Mouse (Mus musculus) heart, embryonic 14.5 days (tissue): ENCODE results near the gene Elfn2. TPM values are rescaled to one million over a fixed set of nuclear protein-coding genes. Genes with fewer than 3 reads are reported as not detected.

Source experiments
- ATAC-seq: fragments of 200-750 bp; cut with Nextera tagmentation; 2 replicates; pipeline ENCODE4 v1.8.0; 2017; ENCODE audit warnings: low read depth, moderate TSS enrichment; ENCODE audit not compliant: insufficient number of reproducible peaks, insufficient read depth, low FRiP score
- H3K27ac ChIP-seq, 2 experiments: fragments of 200-500 bp in 1 of 2; fragments of 300-500 bp in 1 of 2; sonication (generic) in 1 of 2; replicated peaks in 1 of 2; 2 replicates each; pipeline ENCODE4 v1.5.1; 2012 to 2014; ENCODE audit warnings: low read depth in 2 of 2, low read length in 2 of 2, control low read depth in 1 of 2, mild to moderate bottlenecking in 1 of 2, mixed read lengths in 1 of 2; ENCODE audit not compliant: control insufficient read depth in 1 of 2, insufficient read depth in 1 of 2
- H3K27me3 ChIP-seq: fragments of 300-500 bp; sonication (generic); 2 replicates; pipeline ENCODE4 v1.6.1; 2014; ENCODE audit warnings: mild to moderate bottlenecking, low read length, control low read depth; ENCODE audit not compliant: control insufficient read depth, insufficient read depth
- H3K36me3 ChIP-seq: fragments of 300-500 bp; sonication (generic); 2 replicates; pipeline ENCODE4 v1.6.1; 2014; ENCODE audit warnings: mild to moderate bottlenecking, control low read depth, low read length, mixed read lengths; ENCODE audit not compliant: control insufficient read depth, insufficient read depth
- H3K4me1 ChIP-seq, 2 experiments: fragments of 200-500 bp in 1 of 2; fragments of 300-500 bp in 1 of 2; sonication (generic) in 1 of 2; 2 replicates each; pipeline ENCODE4 v1.6.1; 2012 to 2014; ENCODE audit warnings: low read length in 2 of 2, control low read depth in 1 of 2, mixed read lengths in 1 of 2; ENCODE audit not compliant: control insufficient read depth in 2 of 2, insufficient read depth in 2 of 2
- H3K4me2 ChIP-seq: fragments of 300-500 bp; sonication (generic); 2 replicates; pipeline ENCODE4 v1.6.1; 2014; ENCODE audit warnings: mild to moderate bottlenecking, low read length
- H3K4me3 ChIP-seq, 2 experiments: fragments of 200-500 bp in 1 of 2; fragments of 300-500 bp in 1 of 2; sonication (generic) in 1 of 2; 2 replicates each; pipeline ENCODE4 v1.5.1; 2012 to 2014; ENCODE audit warnings: low read length in 2 of 2, mild to moderate bottlenecking in 2 of 2, control low read depth in 1 of 2, low read depth in 1 of 2, moderate library complexity in 1 of 2; ENCODE audit not compliant: control insufficient read depth in 1 of 2, insufficient read depth in 1 of 2
- H3K9ac ChIP-seq: fragments of 300-500 bp; sonication (generic); 2 replicates; pipeline ENCODE4 v1.6.1; 2014; ENCODE audit warnings: mild to moderate bottlenecking, low read length
- H3K9me3 ChIP-seq: fragments of 300-500 bp; sonication (generic); 2 replicates; pipeline ENCODE4 v1.6.1; 2016; ENCODE audit warnings: low read length, control low read depth; ENCODE audit not compliant: control insufficient read depth
- WGBS: fragments of 180-500 bp; shearing (Covaris S2); extraction: QIAGEN DNeasy Blood & Tissue Kit; methylation state at CpG from one replicate; pipeline ENCODE4 v1.1.7; 2014; 5-methylcytosine and 5-hydroxymethylcytosine counted together
- polyA plus RNA-seq: library from polyadenylated mRNA; unstranded; fragments of >200 nt; fragmentation: Nextera tagmentation; extraction: Ambion mirVana; gene quantifications from 2 replicates; pipeline ENCODE4 v1.2.1, GENCODE M21; 2014

Gene Elfn2
- polyA plus RNA-seq, 1 experiment from 2014 or later: not detected

DNA sequence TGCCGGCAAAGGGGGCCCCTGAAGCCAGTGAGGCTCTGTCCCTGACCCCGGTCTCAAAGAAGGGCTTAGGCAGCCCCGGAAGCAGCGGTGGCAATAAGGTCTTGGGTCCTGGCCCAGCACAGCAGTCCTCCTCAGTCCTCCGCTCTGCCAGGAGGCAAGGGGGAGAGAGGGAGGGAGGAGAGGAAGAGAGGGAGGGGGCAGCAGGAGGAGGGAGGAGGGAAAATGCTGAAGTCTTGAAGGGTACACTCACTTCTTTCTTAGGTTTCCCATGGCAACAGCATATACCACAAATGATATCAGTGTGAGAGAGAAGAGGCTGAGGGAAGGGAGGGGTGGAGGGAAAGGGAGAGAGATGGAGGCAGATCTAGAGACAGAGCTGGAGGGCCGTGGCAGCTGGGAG is 7.9 kb downstream of the Elfn2 start:
- H3K4me1 ChIP-seq: peaks cover 0 to 3% of the 10 kb centered on the region in 2 experiments; a peak in 1 of 4 replicates
- peaks cover 68% of the 10 kb centered on the region for H3K27me3 ChIP-seq
- H3K9ac ChIP-seq: no peak overlapping the region
- no peaks in the 10 kb centered on the region for H3K9me3 ChIP-seq
- no peak overlapping the region for H3K27ac ChIP-seq
- no peaks in the 10 kb centered on the region for H3K36me3 ChIP-seq
- no peak overlapping the region for H3K4me3 ChIP-seq
- WGBS: 51% methylated on average over 6 of the region's 6 CpGs
- ATAC-seq: no peak
- H3K4me2 ChIP-seq: no peak overlapping the region

GRCm38 (mm10) chr15:78709767-78710166 is 8.8 kb downstream of the Elfn2 start:
- Histone ChIP-seq H3K9me3 (no peaks in the 10 kb centered on the region), H3K4me3 (no peak overlapping the region), H3K4me1 (peaks cover 0 to 3% of the 10 kb centered on the region in 2 experiments; a peak in 1 of 4 replicates), H3K27me3 (peaks cover 60% of the 10 kb centered on the region), H3K27ac (no peak overlapping the region), H3K9ac (no peak overlapping the region), H3K36me3 (no peaks in the 10 kb centered on the region), H3K4me2 (no peak overlapping the region)
- ATAC-seq: no peak
- WGBS: 11% methylated on average over 7 of the region's 7 CpGs

- H3K36me3 ChIP-seq: no peaks in the 10 kb centered on the region
- H3K27me3 ChIP-seq: peaks cover 34% of the 10 kb centered on the region
- no peak overlapping the region for H3K4me3 ChIP-seq
- WGBS: 29% methylated on average over 3 of the region's 3 CpGs
- no peak overlapping the region for H3K9ac ChIP-seq
- ATAC-seq: no peak
- no peaks in the 10 kb centered on the region for H3K9me3 ChIP-seq
- peaks cover 2% of the 10 kb centered on the region in 2 experiments; a peak in 1 of 4 replicates for H3K4me1 ChIP-seq
- no peak overlapping the region for H3K4me2 ChIP-seq
- H3K27ac ChIP-seq: no peak overlapping the region
Observed at GRCm38 (mm10) chr15:78706630-78707029, 11.9 kb downstream of the Elfn2 start.

DNA sequence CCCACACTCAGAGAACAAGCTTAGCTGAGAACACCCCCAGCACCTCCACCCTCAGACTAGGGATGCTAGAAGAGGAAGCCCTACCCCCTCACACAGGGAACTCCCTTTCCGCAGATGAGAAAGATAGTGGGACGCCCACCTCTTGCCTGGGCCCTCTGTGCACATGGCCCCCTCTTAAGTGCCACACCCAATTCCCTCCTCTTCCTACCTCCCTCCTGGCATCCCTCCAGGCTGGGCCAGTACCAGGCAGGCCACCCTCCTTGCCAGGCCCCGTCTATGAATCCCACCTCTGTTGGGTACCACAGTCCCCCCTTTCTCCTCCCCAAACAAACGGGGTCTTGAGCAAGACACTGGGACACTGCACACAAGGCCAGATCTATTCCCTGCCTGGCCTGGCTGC is 13.7 kb downstream of the Elfn2 start:
- 63% methylated on average over 4 of the region's 4 CpGs for WGBS
- Histone ChIP-seq H3K27me3 (peaks cover 16% of the 10 kb centered on the region; the same call in 1 of the 2 replicates), H3K9ac (no peak overlapping the region), H3K9me3 (no peaks in the 10 kb centered on the region), H3K36me3 (no peaks in the 10 kb centered on the region), H3K4me1 (peaks cover 2% of the 10 kb centered on the region in 2 experiments; a peak in 1 of 4 replicates), H3K4me2 (no peak overlapping the region), H3K27ac (no peak overlapping the region), H3K4me3 (no peak overlapping the region)
- ATAC-seq: no peak

GRCm38 (mm10) chr15:78704007-78704406 is 14.6 kb downstream of the Elfn2 start:
- Histone ChIP-seq H3K27ac (no peak overlapping the region), H3K36me3 (no peaks in the 10 kb centered on the region), H3K4me3 (no peak overlapping the region), H3K27me3 (peaks cover 19% of the 10 kb centered on the region; the same call in 1 of the 2 replicates), H3K4me1 (peaks cover 2% of the 10 kb centered on the region in 2 experiments; a peak in 1 of 4 replicates), H3K9me3 (no peaks in the 10 kb centered on the region), H3K4me2 (no peak overlapping the region), H3K9ac (no peak overlapping the region)
- WGBS: 85% methylated on average over 3 of the region's 3 CpGs
- no peak for ATAC-seq

- H3K27ac ChIP-seq: no peak overlapping the region
- H3K27me3 ChIP-seq: peaks cover 25% of the 10 kb centered on the region
- ATAC-seq: no peak
- H3K4me3 ChIP-seq: no peak overlapping the region
- H3K4me2 ChIP-seq: no peak overlapping the region
- WGBS: 50% methylated on average over 2 of the region's 2 CpGs
- peaks cover 2% of the 10 kb centered on the region in 2 experiments; a peak in 1 of 4 replicates for H3K4me1 ChIP-seq
- no peak overlapping the region for H3K9ac ChIP-seq
- no peaks in the 10 kb centered on the region for H3K36me3 ChIP-seq
- no peaks in the 10 kb centered on the region for H3K9me3 ChIP-seq
Observed at GRCm38 (mm10) chr15:78700420-78700819, 18.2 kb downstream of the Elfn2 start.

DNA sequence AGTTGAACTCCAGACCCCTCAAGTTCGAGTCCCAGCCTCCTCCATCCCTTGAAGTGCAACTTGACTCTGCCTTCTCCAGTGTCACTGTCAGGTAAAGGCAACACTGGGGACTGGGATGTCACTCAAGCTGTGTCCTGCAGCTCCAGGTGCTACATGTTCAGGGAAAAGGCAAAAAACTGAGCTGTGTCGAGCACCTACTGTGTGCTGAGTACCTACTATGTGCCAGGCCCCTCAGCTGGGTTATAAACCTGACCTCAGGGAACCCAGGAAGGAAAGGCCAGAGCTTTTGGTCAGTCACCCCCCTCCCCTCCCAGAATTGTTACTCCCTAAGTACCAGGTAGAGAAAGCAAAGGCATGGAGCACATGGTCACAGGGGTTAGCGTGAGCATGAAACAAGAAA is 19.1 kb downstream of the Elfn2 start:
- Histone ChIP-seq H3K27ac (no peak overlapping the region), H3K36me3 (no peaks in the 10 kb centered on the region), H3K9me3 (no peaks in the 10 kb centered on the region), H3K4me3 (no peak overlapping the region), H3K27me3 (peaks cover 25% of the 10 kb centered on the region), H3K4me2 (no peak overlapping the region), H3K4me1 (peaks cover 2% of the 10 kb centered on the region in 2 experiments; a peak in 1 of 4 replicates), H3K9ac (no peak overlapping the region)
- ATAC-seq: no peak
- WGBS: 57% methylated on average over 3 of the region's 3 CpGs

GRCm38 (mm10) chr15:78698491-78699135 is 20.0 kb downstream of the Elfn2 start:
- WGBS: 74% methylated on average over 13 of the region's 13 CpGs
- Histone ChIP-seq H3K4me3 (no peak overlapping the region), H3K27me3 (peaks cover 28% of the 10 kb centered on the region), H3K9me3 (no peaks in the 10 kb centered on the region), H3K27ac (no peak overlapping the region), H3K4me1 (peaks cover 2% of the 10 kb centered on the region in 2 experiments; a peak in 1 of 4 replicates), H3K4me2 (no peak overlapping the region), H3K9ac (no peak overlapping the region), H3K36me3 (no peaks in the 10 kb centered on the region)
- ATAC-seq: no peak
